Mouse (Mus musculus) heart, postnatal 0 days (tissue): ENCODE measurements around the gene Rpl22. TPM values are rescaled to one million over a fixed set of nuclear protein-coding genes. Genes with fewer than 3 reads are reported as not detected.

Source experiments
- ATAC-seq: fragments of 200-750 bp; cut with Nextera tagmentation; 2 replicates; pipeline ENCODE4 v1.8.0; 2017; ENCODE audit warnings: low read depth, moderate number of reproducible peaks, moderate library complexity; ENCODE audit not compliant: insufficient read depth
- DNase-seq: peaks from one replicate; pipeline ENCODE4 v3.0.0-alpha.2; 2016; ENCODE audit warnings: low spot score
- H3K27ac ChIP-seq: fragments of 300-500 bp; sonication (generic); 2 replicates; pipeline ENCODE4 v1.5.1; 2014; ENCODE audit warnings: low read depth, mild to moderate bottlenecking
- H3K27me3 ChIP-seq: fragments of 300-500 bp; sonication (generic); 2 replicates; pipeline ENCODE4 v1.6.1; 2014; ENCODE audit warnings: low read length, mixed read lengths; ENCODE audit not compliant: control insufficient read depth, insufficient read depth
- H3K36me3 ChIP-seq: fragments of 300-500 bp; sonication (generic); replicated peaks from 2 replicates; pipeline ENCODE4 v1.6.1; 2014; ENCODE audit warnings: low read length, mixed read lengths; ENCODE audit not compliant: control insufficient read depth, insufficient read depth
- H3K4me1 ChIP-seq: fragments of 300-500 bp; sonication (generic); 2 replicates; pipeline ENCODE4 v1.6.1; 2014; ENCODE audit warnings: antibody characterized with exemption; ENCODE audit not compliant: control insufficient read depth, insufficient read depth
- H3K4me2 ChIP-seq: fragments of 300-500 bp; sonication (generic); 2 replicates; pipeline ENCODE4 v1.6.1; 2014; ENCODE audit warnings: low read depth, mild to moderate bottlenecking, low read length, moderate library complexity
- H3K4me3 ChIP-seq: fragments of 300-500 bp; sonication (generic); 2 replicates; pipeline ENCODE4 v1.5.1; 2014; ENCODE audit warnings: low read depth, low read length
- H3K9ac ChIP-seq: fragments of 300-500 bp; sonication (generic); replicated peaks from 2 replicates; pipeline ENCODE4 v1.6.1; 2014; ENCODE audit warnings: low read depth, low read length, mixed read lengths
- H3K9me3 ChIP-seq: fragments of 300-500 bp; sonication (generic); replicated peaks from 2 replicates; pipeline ENCODE4 v1.6.1; 2016; ENCODE audit warnings: low read length; ENCODE audit not compliant: control insufficient read depth
- CTCF ChIP-seq: IDR thresholded peaks from 2 replicates; pipeline ENCODE4 v1.5.1; 2016; ENCODE audit warnings: antibody characterized with exemption, control low read depth, low read depth
- EP300 ChIP-seq: IDR thresholded peaks from 2 replicates; pipeline ENCODE4 v1.6.1; 2016; ENCODE audit warnings: antibody characterized with exemption, low read depth
- WGBS: fragments of 180-500 bp; shearing (Covaris S2); extraction: QIAGEN DNeasy Blood & Tissue Kit; methylation state at CpG from one replicate; pipeline ENCODE4 v1.1.7; 2014; 5-methylcytosine and 5-hydroxymethylcytosine counted together
- polyA plus RNA-seq: library from polyadenylated mRNA; unstranded; fragments of >200 nt; fragmentation: Nextera tagmentation; extraction: Ambion mirVana; gene quantifications from 2 replicates; pipeline ENCODE4 v1.2.1, GENCODE M21; 2015
- total RNA-seq: library from RNA; depleted of rRNA; stranded (reverse); fragments of >200 nt; gene quantifications from 2 replicates; pipeline ENCODE4 v1.2.3, GENCODE M21; 2014; ENCODE audit warnings: low replicate concordance

Rpl22 gene
- total and polyA plus RNA-seq, 2 experiments from 2014 or later, result 118 to 224 TPM

GRCm38 (mm10) chr4:152318517-152319234, 6.9 kb upstream of the Rpl22 start, which contains the start of gene Rnf207:
TSS of gene Rnf207 (minus strand) at chr4:152318993.
- TF ChIP-seq EP300 (no peak), CTCF (peak; percentile 53)
- H3K9me3 ChIP-seq, result no peaks in the 10 kb centered on the region
- ATAC-seq, result peak; percentile 81
- H3K27me3 ChIP-seq, result peaks cover 19% of the 10 kb centered on the region
- H3K9ac ChIP-seq, result peak within 1 kb of the TSS; percentile 58
- no peaks in the 10 kb centered on the region for H3K36me3 ChIP-seq
- H3K4me1 ChIP-seq, result peaks cover 19% of the 10 kb centered on the region; the same call in 1 of the 2 replicates
- H3K27ac ChIP-seq, result peak within 1 kb of the TSS; percentile 99
- peak; percentile 79 for DNase-seq
- H3K4me2 ChIP-seq, result peak within 1 kb of the TSS; percentile 76
- 2% methylated on average over 26 of the region's 26 CpGs for WGBS
- H3K4me3 ChIP-seq, result peak within 1 kb of the TSS; percentile 53

DNA sequence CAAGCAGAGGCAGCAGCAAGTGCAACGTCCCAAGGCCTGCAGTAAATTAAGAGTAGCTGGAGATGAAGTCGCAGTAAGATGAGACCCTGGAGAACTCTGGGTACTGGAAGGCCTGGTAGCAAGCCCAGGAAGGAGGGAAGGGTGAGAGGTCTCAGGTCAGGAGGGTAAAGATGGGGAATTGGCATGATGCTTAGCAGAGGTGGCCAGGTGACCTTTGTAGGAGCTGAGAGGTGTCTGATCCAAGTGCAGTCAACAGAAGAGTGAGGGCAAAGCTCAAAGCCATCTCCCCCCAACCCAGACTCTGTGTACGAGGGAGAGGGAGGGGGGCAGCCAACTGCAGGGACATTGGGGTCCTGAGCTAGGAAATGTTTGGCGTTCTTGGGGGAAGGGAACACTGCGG, 4.1 kb upstream of the Rpl22 start:
- Histone ChIP-seq H3K9me3 (no peaks in the 10 kb centered on the region), H3K4me2 (no peak overlapping the region), H3K36me3 (no peaks in the 10 kb centered on the region), H3K9ac (no peak overlapping the region; the same call in 1 of the 2 replicates), H3K4me3 (no peak overlapping the region), H3K4me1 (peaks cover 5% of the 10 kb centered on the region), H3K27ac (no peak overlapping the region), H3K27me3 (no peaks in the 10 kb centered on the region)
- no peak for TF ChIP-seq EP300
- TF ChIP-seq CTCF, result no peak
- 62% methylated on average over 5 of the region's 5 CpGs for WGBS
- DNase-seq (no peak), ATAC-seq (no peak)

GRCm38 (mm10) chr4:152324641-152325562, 640 bp upstream of the Rpl22 start:
- Histone ChIP-seq H3K9me3 (no peaks in the 10 kb centered on the region), H3K9ac (no peak overlapping the region), H3K27me3 (no peaks in the 10 kb centered on the region), H3K4me3 (peak overlapping the region; percentile 96), H3K36me3 (peaks cover 14% of the 10 kb centered on the region), H3K4me1 (peaks cover 12% of the 10 kb centered on the region), H3K27ac (0 out of 2 replicates have a peak overlapping the region, but pooled peaks have one; percentile 11), H3K4me2 (peak overlapping the region; percentile 87)
- peak; percentile 17; the same call in 1 of the 2 replicates for ATAC-seq
- WGBS, result 49% methylated on average over 16 of the region's 16 CpGs
- DNase-seq, result no peak
- TF ChIP-seq CTCF (no peak), EP300 (no peak)

- WGBS, result 2% methylated on average over 11 of the region's 11 CpGs
- H3K36me3 ChIP-seq, result peaks cover 30% of the 10 kb centered on the region
- H3K9ac ChIP-seq, result peak overlapping the region; percentile 92
- no peak overlapping the region for H3K27ac ChIP-seq
- H3K9me3 ChIP-seq, result no peaks in the 10 kb centered on the region
- ATAC-seq, result no peak
- H3K27me3 ChIP-seq, result no peaks in the 10 kb centered on the region
- TF ChIP-seq CTCF (no peak), EP300 (no peak)
- H3K4me2 ChIP-seq, result peak overlapping the region; percentile 87
- H3K4me1 ChIP-seq, result peaks cover 12% of the 10 kb centered on the region
- H3K4me3 ChIP-seq, result peak overlapping the region; percentile 96
- no peak for DNase-seq
Measured at GRCm38 (mm10) chr4:152326543-152326942, 1.0 kb downstream of the Rpl22 start.

DNA sequence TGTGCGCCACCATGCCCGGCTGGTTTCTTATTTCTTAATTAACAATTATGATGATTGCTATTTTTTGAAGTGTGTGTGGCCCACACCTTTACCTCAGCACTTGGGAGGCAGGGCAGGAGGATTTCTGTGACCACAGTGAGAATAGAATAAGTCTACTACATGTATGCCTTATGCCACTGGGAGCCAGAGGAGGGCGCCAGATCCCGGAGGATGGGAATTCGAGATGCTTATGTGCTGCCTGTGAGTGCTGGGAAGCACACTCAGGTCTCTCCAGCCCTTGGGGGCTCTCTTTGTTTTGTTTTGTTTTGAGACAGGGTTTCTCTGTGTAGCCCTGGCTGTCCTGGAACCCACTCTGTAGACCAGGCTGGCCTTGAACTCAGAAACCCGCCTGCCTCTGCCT, 3.1 kb downstream of the Rpl22 start:
- 74% methylated on average over 6 of the region's 6 CpGs for WGBS
- no peak overlapping the region for H3K4me3 ChIP-seq
- no peak overlapping the region for H3K9ac ChIP-seq
- ATAC-seq, result no peak
- no peaks in the 10 kb centered on the region for H3K27me3 ChIP-seq
- peaks cover 12% of the 10 kb centered on the region for H3K4me1 ChIP-seq
- H3K36me3 ChIP-seq, result peaks cover 50% of the 10 kb centered on the region
- DNase-seq, result no peak
- H3K27ac ChIP-seq, result no peak overlapping the region
- no peaks in the 10 kb centered on the region for H3K9me3 ChIP-seq
- no peak overlapping the region for H3K4me2 ChIP-seq
- TF ChIP-seq EP300 (no peak), CTCF (peak; percentile 41)
